Mouse (Mus musculus) embryonic facial prominence, embryonic 12.5 days (tissue): Measurements from ENCODE around the gene H2al1m. TPM values are rescaled to one million over a fixed set of nuclear protein-coding genes. Genes with fewer than 3 reads are reported as not detected.
"Not testable (repeated sequence)": the region's sequence is repeated elsewhere in the genome, so short reads cannot be mapped to it uniquely, and the experiment has no call there.

ENCODE experiments used
- ATAC-seq: fragments of 200-750 bp; cut with Nextera tagmentation; 2 replicates; pipeline ENCODE4 v1.8.0; 2017; ENCODE audit not compliant: insufficient number of reproducible peaks, insufficient read depth, low FRiP score, low TSS enrichment
- H3K27ac ChIP-seq: fragments of 300-500 bp; sonication (generic); 2 replicates; pipeline ENCODE4 v1.5.1; 2016; ENCODE audit warnings: mild to moderate bottlenecking
- H3K27me3 ChIP-seq: fragments of 300-500 bp; sonication (generic); 2 replicates; pipeline ENCODE4 v1.6.1; 2016; ENCODE audit warnings: mild to moderate bottlenecking, moderate library complexity
- H3K36me3 ChIP-seq: fragments of 300-500 bp; sonication (generic); 2 replicates; pipeline ENCODE4 v1.6.1; 2016; ENCODE audit warnings: mild to moderate bottlenecking
- H3K4me1 ChIP-seq: fragments of 300-500 bp; sonication (generic); 2 replicates; pipeline ENCODE4 v1.6.1; 2016
- H3K4me2 ChIP-seq: fragments of 300-500 bp; sonication (generic); replicated peaks from 2 replicates; pipeline ENCODE4 v1.6.1; 2016; ENCODE audit warnings: mild to moderate bottlenecking, moderate library complexity
- H3K4me3 ChIP-seq: fragments of 300-500 bp; sonication (generic); 2 replicates; pipeline ENCODE4 v1.5.1; 2016; ENCODE audit warnings: mild to moderate bottlenecking
- H3K9ac ChIP-seq: fragments of 300-500 bp; sonication (generic); 2 replicates; pipeline ENCODE4 v1.6.1; 2016; ENCODE audit warnings: mild to moderate bottlenecking, moderate library complexity
- H3K9me3 ChIP-seq: fragments of 300-500 bp; sonication (generic); 2 replicates; pipeline ENCODE4 v1.6.1; 2016; ENCODE audit warnings: mild to moderate bottlenecking, moderate library complexity
- WGBS: fragments of 180-500 bp; shearing (Covaris S2); methylation state at CpG from one replicate; pipeline ENCODE4 v1.1.7; 2016; 5-methylcytosine and 5-hydroxymethylcytosine counted together
- polyA plus RNA-seq: library from polyadenylated mRNA; unstranded; fragments of >200 nt; fragmentation: Nextera tagmentation; extraction: Ambion mirVana; gene quantifications from 2 replicates; pipeline ENCODE4 v1.2.1, GENCODE M21; 2016

Gene H2al1m
- not detected in 2 replicates for polyA plus RNA-seq

- H3K9ac ChIP-seq, H3K27me3 ChIP-seq, H3K9me3 ChIP-seq, H3K4me1 ChIP-seq, H3K4me3 ChIP-seq, H3K4me2 ChIP-seq, ATAC-seq, H3K36me3 ChIP-seq, H3K27ac ChIP-seq: not testable (repeated sequence)
- no CpG with 5 or more reads among the region's 1 CpGs for WGBS
Measured at GRCm38 (mm10) chrX:9283464-9283863, at the start of gene H2al1m. TSS of gene H2al1m (plus strand) at chrX:9283764.

GRCm38 (mm10) chrX:9240737-9241591, 42.6 kb upstream of the H2al1m start:
- H3K27me3 ChIP-seq, result no peaks in the 10 kb centered on the region
- WGBS, result 76% methylated on average over 5 of the region's 5 CpGs
- H3K27ac ChIP-seq, result no peak overlapping the region
- no peak overlapping the region for H3K4me3 ChIP-seq
- no peak overlapping the region for H3K9ac ChIP-seq
- no peaks in the 10 kb centered on the region for H3K9me3 ChIP-seq
- no peaks in the 10 kb centered on the region for H3K36me3 ChIP-seq
- no peaks in the 10 kb centered on the region for H3K4me1 ChIP-seq
- H3K4me2 ChIP-seq, result no peak overlapping the region
- no peak for ATAC-seq

- H3K9me3 ChIP-seq, result no peaks in the 10 kb centered on the region
- H3K4me1 ChIP-seq, result no peaks in the 10 kb centered on the region
- no peak overlapping the region for H3K4me3 ChIP-seq
- no peak overlapping the region for H3K27ac ChIP-seq
- no peak overlapping the region for H3K4me2 ChIP-seq
- WGBS, result 54% methylated on average over 8 of the region's 8 CpGs
- H3K9ac ChIP-seq, result no peak overlapping the region
- H3K36me3 ChIP-seq, result no peaks in the 10 kb centered on the region
- H3K27me3 ChIP-seq, result no peaks in the 10 kb centered on the region
- no peak for ATAC-seq
Measured at GRCm38 (mm10) chrX:9243381-9243864, 40.1 kb upstream of the H2al1m start.

GRCm38 (mm10) chrX:9244603-9245336, 38.8 kb upstream of the H2al1m start:
- Histone ChIP-seq H3K36me3 (no peaks in the 10 kb centered on the region), H3K4me2 (no peak overlapping the region), H3K27me3 (no peaks in the 10 kb centered on the region), H3K4me1 (no peaks in the 10 kb centered on the region), H3K27ac (no peak overlapping the region), H3K9me3 (no peaks in the 10 kb centered on the region), H3K9ac (no peak overlapping the region), H3K4me3 (no peak overlapping the region)
- no peak for ATAC-seq
- 67% methylated on average over 12 of the region's 12 CpGs for WGBS

- Histone ChIP-seq H3K4me2 (no peak overlapping the region), H3K36me3 (no peaks in the 10 kb centered on the region), H3K9ac (no peak overlapping the region), H3K4me3 (no peak overlapping the region), H3K27me3 (no peaks in the 10 kb centered on the region), H3K27ac (no peak overlapping the region), H3K4me1 (no peaks in the 10 kb centered on the region), H3K9me3 (no peaks in the 10 kb centered on the region)
- ATAC-seq, result no peak
- WGBS, result 60% methylated on average over 5 of the region's 5 CpGs
Measured at GRCm38 (mm10) chrX:9248911-9249310, 34.7 kb upstream of the H2al1m start.

- Histone ChIP-seq H3K4me2 (no peak overlapping the region), H3K4me3 (no peak overlapping the region), H3K9ac (no peak overlapping the region), H3K27ac (no peak overlapping the region), H3K36me3 (no peaks in the 10 kb centered on the region), H3K4me1 (no peaks in the 10 kb centered on the region), H3K9me3 (no peaks in the 10 kb centered on the region), H3K27me3 (no peaks in the 10 kb centered on the region)
- no peak for ATAC-seq
- 80% methylated on average over 10 of the region's 10 CpGs for WGBS
Measured at GRCm38 (mm10) chrX:9253990-9254389, 29.6 kb upstream of the H2al1m start.

- no peak for ATAC-seq
- 91% methylated on average over 3 of the region's 3 CpGs for WGBS
Measured at GRCm38 (mm10) chrX:9254901-9255300, 28.7 kb upstream of the H2al1m start.

GRCm38 (mm10) chrX:9256766-9257165, 26.8 kb upstream of the H2al1m start, which contains the start of gene Gm14862:
TSS of gene Gm14862 (minus strand) at chrX:9256899.
- H3K4me2 ChIP-seq, result no peak within 1 kb of the TSS
- no peak within 1 kb of the TSS for H3K4me3 ChIP-seq
- no peaks in the 10 kb centered on the region for H3K36me3 ChIP-seq
- no peaks in the 10 kb centered on the region for H3K4me1 ChIP-seq
- ATAC-seq, result no peak
- H3K9me3 ChIP-seq, result no peaks in the 10 kb centered on the region
- H3K9ac ChIP-seq, result no peak within 1 kb of the TSS
- WGBS, result 81% methylated on average over 5 of the region's 5 CpGs
- no peak within 1 kb of the TSS for H3K27ac ChIP-seq
- no peaks in the 10 kb centered on the region for H3K27me3 ChIP-seq

More at GRCm38 (mm10) chrX:9254901-9255300, 28.7 kb upstream of the H2al1m start:
- Histone ChIP-seq H3K4me2 (no peak overlapping the region), H3K27me3 (no peaks in the 10 kb centered on the region), H3K27ac (no peak overlapping the region), H3K4me1 (no peaks in the 10 kb centered on the region), H3K9me3 (no peaks in the 10 kb centered on the region), H3K36me3 (no peaks in the 10 kb centered on the region), H3K9ac (no peak overlapping the region), H3K4me3 (no peak overlapping the region)

GRCm38 (mm10) chrX:9257831-9258230, 25.7 kb upstream of the H2al1m start:
- Histone ChIP-seq H3K36me3 (no peaks in the 10 kb centered on the region), H3K4me3 (no peak overlapping the region), H3K9ac (no peak overlapping the region), H3K27ac (no peak overlapping the region), H3K9me3 (no peaks in the 10 kb centered on the region), H3K4me1 (no peaks in the 10 kb centered on the region), H3K4me2 (no peak overlapping the region), H3K27me3 (no peaks in the 10 kb centered on the region)
- 88% methylated on average over 7 of the region's 7 CpGs for WGBS
- ATAC-seq, result no peak

GRCm38 (mm10) chrX:9259267-9259666, 24.3 kb upstream of the H2al1m start:
- no peaks in the 10 kb centered on the region for H3K27me3 ChIP-seq
- no peak overlapping the region for H3K27ac ChIP-seq
- H3K4me3 ChIP-seq, result no peak overlapping the region
- H3K9ac ChIP-seq, result no peak overlapping the region
- H3K36me3 ChIP-seq, result no peaks in the 10 kb centered on the region
- ATAC-seq, result no peak
- no peaks in the 10 kb centered on the region for H3K9me3 ChIP-seq
- H3K4me2 ChIP-seq, result no peak overlapping the region
- WGBS, result 89% methylated on average over 1 of the region's 1 CpGs
- no peaks in the 10 kb centered on the region for H3K4me1 ChIP-seq

GRCm38 (mm10) chrX:9271112-9271511, 12.5 kb upstream of the H2al1m start:
- H3K9me3 ChIP-seq, result no peaks in the 10 kb centered on the region
- H3K9ac ChIP-seq, result no peak overlapping the region
- WGBS, result 62% methylated on average over 3 of the region's 3 CpGs
- no peak for ATAC-seq
- no peak overlapping the region for H3K27ac ChIP-seq
- H3K27me3 ChIP-seq, result no peaks in the 10 kb centered on the region
- H3K4me1 ChIP-seq, result no peaks in the 10 kb centered on the region
- H3K4me2 ChIP-seq, result no peak overlapping the region
- no peak overlapping the region for H3K4me3 ChIP-seq
- no peaks in the 10 kb centered on the region for H3K36me3 ChIP-seq
